Mouse (Mus musculus) myocyte (in vitro differentiated cells): ENCODE results near the gene Prr36.

Experiments
- E2F4 ChIP-seq: IDR thresholded peaks from one replicate; pipeline ENCODE4 v1.6.1; 2011; ENCODE audit warnings: mild to moderate bottlenecking, control low read depth, moderate library complexity; ENCODE audit not compliant: insufficient read depth
- MAX ChIP-seq: IDR thresholded peaks from one replicate; pipeline ENCODE4 v1.6.1; 2011; ENCODE audit warnings: low read depth, mild to moderate bottlenecking, control low read depth
- MYOG ChIP-seq, 3 experiments: IDR thresholded peaks; one replicate each; pipeline ENCODE4 v1.6.1; 2011; ENCODE audit warnings: control low read depth in 2 of 3, low read depth in 2 of 3, mild to moderate bottlenecking in 2 of 3; ENCODE audit not compliant: insufficient read length in 2 of 3, control insufficient read depth in 1 of 3, insufficient read depth in 1 of 3
- POLR2A ChIP-seq: IDR thresholded peaks from one replicate; pipeline ENCODE4 v1.6.1; 2011; ENCODE audit warnings: low read depth, mild to moderate bottlenecking, control low read depth, moderate library complexity; ENCODE audit not compliant: insufficient read length
- POLR2AphosphoS2 ChIP-seq: IDR thresholded peaks from one replicate; pipeline ENCODE4 v1.6.1; 2011; ENCODE audit warnings: low read depth, control low read depth; ENCODE audit not compliant: insufficient read length
- TCF12 ChIP-seq: IDR thresholded peaks from one replicate; pipeline ENCODE4 v1.6.1; 2011; ENCODE audit warnings: mild to moderate bottlenecking, control low read depth; ENCODE audit not compliant: poor library complexity, insufficient read depth, severe bottlenecking

DNA sequence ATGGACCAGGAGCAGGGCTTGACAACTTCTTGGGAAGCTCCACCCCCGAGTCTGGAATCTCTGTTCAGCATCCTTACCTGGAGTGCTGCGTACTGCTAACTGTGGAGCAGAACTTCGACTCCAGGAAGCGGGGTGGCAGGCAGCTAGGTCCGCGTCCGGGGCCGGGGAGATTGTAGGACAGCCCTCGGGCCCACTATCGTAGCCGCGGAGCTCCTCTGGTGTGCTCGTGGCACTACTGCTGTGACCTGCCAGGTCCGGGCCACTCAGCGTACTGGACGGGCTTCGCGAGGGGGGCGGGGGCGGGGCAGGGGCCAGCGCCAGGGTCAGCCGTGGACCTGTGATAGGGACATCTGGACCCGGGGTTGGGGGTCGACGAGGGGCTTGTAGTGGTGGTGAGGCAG lies 4.5 kb downstream of the Prr36 start:
- TF ChIP-seq POLR2A (no peak), TCF12 (no peak), E2F4 (no peak), MAX (no peak), POLR2AphosphoS2 (no peak), MYOG (IDR thresholded peaks at IDR 0.05; ENCODE audit: control insufficient read depth in 1 of 3, insufficient read depth in 1 of 3, insufficient read length in 2 of 3, low read depth in 2 of 3) (no peak)
